Mouse (Mus musculus): ENCODE results near the gene Pcbp2.

Gene Pcbp2

GRCm38 (mm10) chr15:102468675-102469370 lies 1.5 kb upstream of the Pcbp2 start:
- no peak for DNase-seq

DNA sequence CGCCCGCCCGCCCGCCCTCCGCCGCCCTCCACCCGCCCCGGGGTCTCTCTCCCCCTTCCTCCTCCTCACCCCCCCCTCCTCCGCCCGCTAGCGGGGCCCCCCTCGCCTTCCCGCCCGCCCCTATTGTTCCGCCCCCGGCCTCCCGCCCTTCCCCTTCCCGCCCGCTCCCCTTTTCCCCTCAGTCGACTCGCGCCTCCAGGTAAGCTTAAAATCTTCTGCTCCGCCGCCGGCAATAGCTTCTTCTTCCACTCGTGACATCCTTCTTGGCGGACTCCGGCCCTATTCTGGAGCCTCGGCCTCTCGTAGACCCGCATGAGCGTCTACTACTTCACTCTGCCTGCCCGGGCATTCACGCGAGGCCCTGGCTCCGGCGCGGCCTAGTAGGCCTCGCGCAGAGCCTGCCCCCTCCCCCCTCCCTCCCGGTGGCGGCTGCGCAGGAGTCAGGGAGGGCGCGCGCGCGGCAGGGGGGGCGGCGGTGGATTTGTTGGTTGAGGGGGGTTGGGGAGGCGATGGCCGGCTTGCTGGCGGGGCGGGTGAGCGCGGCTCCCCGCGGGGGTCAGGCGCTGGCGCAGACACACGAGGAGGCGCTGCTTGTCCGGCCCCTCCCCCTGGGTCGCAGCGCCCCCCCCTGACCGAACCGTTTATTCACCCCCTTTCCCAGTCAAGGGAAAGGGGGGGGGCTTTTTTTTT lies 411 bp downstream of the Pcbp2 start:
- DNase-seq, result peak; percentile 79

- no peak for DNase-seq
Measured at GRCm38 (mm10) chr15:102471295-102471645, 931 bp downstream of the Pcbp2 start.

DNA sequence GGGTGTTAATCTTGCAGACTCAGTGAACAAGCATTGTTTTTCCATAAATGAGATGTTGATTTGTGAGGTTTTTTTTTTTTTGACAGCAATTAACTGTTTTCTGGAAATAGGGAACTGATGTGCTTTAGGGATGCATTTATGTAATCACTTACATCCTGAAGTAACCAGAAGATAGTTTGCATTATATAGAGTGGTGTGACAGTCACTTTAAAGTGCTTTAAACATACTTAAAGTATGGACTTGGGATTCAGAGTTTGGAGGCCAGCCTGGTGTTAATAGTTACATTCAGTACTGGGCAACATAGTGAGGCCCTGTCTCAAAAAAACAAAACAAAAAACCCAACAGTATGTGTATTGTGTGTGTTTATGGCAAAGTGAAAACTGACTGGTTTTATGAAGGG lies 1.4 kb downstream of the Pcbp2 start:
- DNase-seq, result no peak

DNA sequence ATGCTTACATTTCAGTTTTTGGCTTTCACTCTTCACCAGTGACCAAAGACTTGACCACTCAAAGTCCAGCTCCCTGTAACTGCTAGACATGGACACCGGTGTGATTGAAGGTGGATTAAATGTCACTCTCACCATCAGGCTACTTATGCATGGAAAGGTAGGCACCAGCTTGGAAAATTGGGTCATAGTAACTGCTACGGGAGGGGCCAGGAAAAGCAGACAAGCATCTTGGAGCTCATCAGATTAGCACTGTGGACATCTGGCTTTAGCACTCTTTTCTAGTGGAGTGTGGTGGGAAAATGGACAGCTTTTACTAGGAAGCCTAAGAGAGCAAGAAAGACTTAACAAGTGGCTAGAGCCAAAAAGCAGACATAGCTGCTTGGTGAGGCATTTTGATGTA lies 2.9 kb downstream of the Pcbp2 start:
- DNase-seq, result no peak

DNA sequence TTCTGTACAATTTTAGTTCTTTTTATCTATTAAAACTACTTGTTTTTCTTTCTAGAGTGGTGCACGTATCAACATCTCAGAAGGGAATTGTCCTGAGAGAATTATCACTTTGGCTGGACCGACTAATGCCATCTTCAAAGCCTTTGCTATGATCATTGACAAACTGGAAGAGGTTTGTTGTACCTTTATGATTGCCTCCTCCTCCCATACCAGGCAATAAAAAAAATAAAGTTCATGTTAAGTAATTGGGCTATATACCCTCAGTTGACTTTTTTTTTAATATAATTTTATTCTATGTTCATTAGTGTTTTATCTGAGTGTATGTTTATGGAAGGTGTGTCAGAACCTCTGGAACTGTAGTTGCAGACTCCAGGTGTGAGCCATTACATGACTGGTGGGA lies 4.2 kb downstream of the Pcbp2 start:
- no peak for DNase-seq

GRCm38 (mm10) chr15:102483136-102483535 lies 12.8 kb downstream of the Pcbp2 start:
- no peak for DNase-seq

DNA sequence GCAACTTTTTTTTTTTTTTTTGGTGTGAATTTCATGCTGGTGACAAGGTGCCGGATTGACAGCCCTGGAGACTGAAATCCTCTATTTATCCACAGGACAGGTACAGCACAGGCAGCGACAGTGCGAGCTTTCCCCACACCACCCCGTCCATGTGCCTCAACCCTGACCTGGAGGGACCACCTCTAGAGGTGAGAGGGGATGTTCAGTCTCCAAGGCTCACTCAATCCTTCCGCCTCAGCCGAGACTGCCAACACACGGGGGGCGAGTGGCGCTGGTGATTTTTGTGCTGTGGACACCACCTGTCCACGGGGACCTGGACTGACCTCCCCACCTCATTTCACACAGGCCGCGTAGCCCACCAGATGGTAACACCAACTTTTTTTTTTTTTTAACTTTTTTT lies 15.5 kb downstream of the Pcbp2 start:
- no peak for DNase-seq

GRCm38 (mm10) chr15:102487664-102488063 lies 17.3 kb downstream of the Pcbp2 start:
- DNase-seq, result no peak

DNA sequence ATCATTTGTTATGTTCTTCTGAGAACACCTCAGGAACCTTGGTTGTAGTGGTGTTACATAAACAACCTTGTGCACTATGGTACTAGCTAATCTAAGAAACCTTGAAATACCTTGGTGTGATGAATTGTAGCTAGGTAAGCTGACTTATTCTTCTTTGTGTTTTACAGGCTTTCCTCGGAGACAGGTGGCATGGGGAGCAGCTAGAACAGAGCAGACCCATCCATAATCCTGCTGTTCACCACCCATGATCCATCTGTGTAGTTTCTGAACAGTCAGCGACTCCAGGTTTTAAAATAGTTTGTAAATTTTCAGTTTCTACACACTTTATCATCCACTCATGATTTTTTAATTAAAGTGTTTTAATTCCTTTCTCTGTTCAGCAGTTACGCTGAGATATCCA lies 28.0 kb downstream of the Pcbp2 start:
- no peak for DNase-seq

DNA sequence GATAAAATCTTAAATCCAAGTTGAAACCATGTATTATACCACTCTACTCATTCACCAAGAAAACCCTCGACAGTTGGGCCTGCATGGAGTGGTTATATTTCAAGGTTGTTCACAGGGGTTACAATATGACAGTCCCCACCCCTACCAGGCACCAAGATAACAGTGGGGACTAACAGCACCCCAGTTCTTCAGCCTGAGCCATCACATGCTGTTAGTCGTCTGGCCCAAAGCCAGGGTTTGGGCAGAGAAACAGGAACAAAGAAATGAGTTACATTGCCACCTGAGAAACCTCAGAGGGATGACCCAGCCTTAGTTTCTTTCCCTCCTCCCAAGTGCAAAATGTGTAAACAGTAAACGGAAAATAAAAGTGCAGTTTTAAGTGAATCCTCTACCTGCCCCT lies 29.0 kb downstream of the Pcbp2 start:
- no peak for DNase-seq

GRCm38 (mm10) chr15:102499851-102500250 lies 29.5 kb downstream of the Pcbp2 start:
- DNase-seq, result no peak

GRCm38 (mm10) chr15:102500479-102500878 lies 30.1 kb downstream of the Pcbp2 start:
- no peak for DNase-seq

GRCm38 (mm10) chr15:102501084-102501814 lies 30.9 kb downstream of the Pcbp2 start:
- no peak for DNase-seq

GRCm38 (mm10) chr15:102502254-102502840 lies 32.0 kb downstream of the Pcbp2 start:
- peak; percentile 4 for DNase-seq

DNA sequence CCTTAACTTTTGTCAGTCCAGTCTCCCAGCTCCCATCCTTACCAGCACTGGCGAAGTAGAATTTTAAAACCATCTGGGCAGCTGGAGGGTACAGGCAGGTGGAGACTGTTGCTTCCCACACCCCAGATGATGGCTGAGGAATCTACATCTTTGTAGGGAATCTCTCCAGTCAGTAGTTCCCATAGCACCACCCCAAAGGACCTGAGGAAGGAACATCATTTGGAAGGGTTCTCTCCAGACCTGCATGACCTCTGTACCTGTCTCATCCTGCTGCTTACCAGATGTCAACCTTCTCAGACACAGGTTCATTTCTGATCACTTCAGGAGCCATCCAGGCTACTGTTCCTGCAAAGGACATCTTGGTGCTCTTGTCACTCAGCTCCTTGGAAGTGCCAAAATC lies 33.1 kb downstream of the Pcbp2 start, which contains the start of gene Gm10337:
Gm10337 (plus strand) TSS at position 276 of the 400 bp plus-strand sequence.
- DNase-seq, result no peak

DNA sequence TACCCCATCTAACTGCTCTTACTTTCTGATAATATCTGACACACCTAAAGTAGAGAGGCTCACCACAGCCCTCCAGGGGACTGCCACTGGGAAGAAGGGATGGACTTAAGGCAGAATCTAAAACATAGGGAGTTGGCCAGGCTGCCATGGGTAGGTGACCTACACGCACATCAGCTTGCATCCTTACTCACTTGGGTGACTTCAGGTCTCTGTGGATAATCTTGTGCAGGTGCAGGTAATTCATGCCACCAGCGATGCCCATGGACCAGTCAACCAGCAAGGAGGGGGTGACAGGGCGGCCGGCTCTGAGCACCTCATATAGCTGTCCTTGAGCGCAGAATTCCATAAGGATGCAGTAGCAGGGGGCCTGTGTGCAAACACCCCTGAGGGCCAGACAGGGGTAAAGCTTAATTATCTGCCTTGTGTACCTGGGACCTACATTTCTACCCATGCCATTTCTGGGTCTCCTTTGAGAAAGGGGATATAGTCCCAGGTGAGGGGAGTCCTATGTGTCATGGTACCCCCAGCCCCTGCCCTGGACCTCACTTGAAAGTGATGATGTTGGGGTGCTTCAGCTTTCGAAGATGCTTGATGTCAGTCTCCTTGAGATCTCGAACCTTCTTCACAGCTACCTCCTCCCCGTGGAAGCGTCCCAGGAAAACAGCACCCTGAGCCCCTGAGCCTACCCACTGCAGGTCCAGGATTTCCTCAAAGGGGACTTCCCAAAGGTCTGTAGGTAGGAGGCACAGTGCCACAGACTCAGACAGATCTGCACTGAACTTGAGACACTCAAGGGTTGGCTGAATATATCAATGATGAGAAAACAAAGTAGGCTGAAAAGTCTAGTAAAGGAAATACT lies 33.8 kb downstream of the Pcbp2 start:
- peak; percentile 10 for DNase-seq

DNA sequence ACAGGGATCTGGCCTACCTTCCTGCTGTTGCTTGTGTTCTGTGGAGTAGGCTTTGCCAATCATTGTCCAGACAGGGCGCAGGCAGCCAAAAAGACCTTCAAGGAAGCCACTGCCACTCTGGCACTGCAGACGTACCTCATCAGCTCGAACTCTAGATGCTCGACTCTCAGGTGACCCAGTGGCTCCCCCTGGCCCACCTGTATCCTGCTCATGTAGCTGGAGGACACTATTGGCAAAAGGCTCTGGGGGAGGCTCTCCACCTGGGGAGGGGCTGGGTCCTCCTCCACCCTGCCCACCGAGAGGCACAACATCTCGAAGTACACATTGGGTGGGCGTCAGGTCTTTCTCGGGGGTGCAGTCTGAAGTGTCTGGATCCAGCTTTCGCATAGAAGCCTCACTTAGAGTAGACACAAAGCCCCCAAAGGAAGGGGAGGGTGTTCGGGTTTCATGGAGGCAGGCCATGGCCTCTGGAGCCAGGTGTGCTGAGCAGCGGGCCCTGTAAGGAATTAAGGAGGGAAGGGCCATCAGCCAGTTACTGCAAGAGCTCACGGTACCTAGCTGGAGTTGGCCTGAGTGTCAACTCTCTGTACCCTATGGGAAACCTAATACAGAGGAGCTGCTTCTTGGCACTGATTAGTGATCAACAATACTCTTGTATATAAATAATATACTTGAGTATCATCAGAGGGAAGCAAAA lies 34.9 kb downstream of the Pcbp2 start:
- peak; percentile 10 for DNase-seq

GRCm38 (mm10) chr15:102505770-102506463 lies 35.6 kb downstream of the Pcbp2 start:
- DNase-seq, result no peak

DNA sequence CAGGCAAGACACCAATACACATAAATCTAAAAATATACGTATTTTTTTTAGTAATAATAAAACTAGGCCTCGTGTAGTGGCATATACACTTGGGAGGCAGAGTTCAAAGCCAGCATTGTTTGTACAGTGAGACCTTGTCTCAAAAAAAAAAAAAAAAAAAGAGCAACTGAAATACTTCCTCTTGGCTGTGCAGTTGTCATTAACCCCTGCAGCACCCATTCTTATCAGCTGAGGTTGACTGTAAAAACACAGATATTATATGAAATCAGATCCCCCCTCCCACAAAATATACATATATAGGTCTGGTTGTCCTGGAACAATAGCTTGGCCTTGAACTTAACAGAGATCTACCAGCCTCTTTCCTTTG lies 36.1 kb downstream of the Pcbp2 start:
- DNase-seq, result no peak

DNA sequence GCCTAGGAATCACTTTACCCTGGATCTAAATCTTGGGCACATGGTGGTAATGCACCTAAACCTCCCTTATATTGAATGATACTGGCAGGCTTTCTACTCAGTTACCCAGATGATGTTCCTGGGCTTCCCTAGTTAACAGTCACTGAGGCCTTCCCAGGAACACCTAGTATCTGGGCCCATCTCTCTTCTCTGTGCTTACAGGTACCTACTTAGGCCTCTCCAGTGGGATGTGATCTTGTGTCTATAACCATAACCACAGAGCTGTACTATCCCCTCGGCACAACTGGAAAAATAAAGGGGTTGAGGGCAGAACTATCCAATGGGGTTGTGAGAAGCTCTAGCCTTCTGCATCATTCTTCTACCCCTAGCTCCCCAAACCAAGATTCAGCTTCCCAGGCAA lies 36.5 kb downstream of the Pcbp2 start:
- no peak for DNase-seq

Measured in cerebellum, adult 8-10 months (tissue).